Mouse (Mus musculus): ENCODE measurements around the gene Tlr2.
"Not testable (repeated sequence)": the region's sequence is repeated elsewhere in the genome, so short reads cannot be mapped to it uniquely, and the experiment has no call there.

Gene Tlr2

DNA sequence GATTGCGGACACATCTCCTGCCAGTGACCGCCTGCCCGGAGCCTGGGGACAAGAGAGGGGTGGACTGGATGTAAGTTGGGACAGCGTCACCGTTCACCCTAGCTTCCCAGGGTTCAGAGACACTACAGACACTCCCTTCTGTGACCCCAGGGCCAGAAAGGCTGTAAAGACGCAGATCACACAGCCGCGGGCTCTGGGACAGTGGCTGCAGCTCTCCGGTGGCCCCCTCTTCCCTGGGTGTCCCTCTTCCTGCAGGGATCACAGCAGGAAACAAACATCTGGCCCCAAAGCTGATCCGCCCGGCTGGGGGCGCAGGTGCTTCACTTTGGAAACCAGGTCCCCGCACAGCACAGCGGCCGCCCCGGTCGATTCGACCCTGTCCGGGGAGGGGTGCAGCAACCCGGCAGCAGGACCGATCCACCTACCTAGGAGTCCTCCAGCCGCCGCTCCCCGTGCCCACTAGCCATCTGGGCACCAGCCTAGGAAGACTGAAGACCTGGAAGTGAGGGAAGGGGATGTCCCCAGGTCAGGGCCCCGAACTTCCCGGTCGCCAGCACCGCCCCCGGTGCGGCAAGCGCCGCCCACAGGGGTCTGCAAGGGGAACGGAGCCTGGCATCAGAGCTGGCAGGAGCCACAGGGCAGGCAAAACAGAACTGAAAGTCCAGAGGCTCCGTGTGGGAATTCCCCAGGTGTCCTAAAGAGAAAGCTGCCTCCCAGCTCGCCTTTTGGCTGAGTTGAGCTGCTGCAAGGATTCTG lies at the start of gene Tlr2:
Gene Tlr2, minus strand, starts transcription at position 673 of the 756 bp plus-strand sequence.
- peak in 1 of 2 experiments; percentile 34 for DNase-seq (ENCODE audit: low spot score in 2 of 2)

DNA sequence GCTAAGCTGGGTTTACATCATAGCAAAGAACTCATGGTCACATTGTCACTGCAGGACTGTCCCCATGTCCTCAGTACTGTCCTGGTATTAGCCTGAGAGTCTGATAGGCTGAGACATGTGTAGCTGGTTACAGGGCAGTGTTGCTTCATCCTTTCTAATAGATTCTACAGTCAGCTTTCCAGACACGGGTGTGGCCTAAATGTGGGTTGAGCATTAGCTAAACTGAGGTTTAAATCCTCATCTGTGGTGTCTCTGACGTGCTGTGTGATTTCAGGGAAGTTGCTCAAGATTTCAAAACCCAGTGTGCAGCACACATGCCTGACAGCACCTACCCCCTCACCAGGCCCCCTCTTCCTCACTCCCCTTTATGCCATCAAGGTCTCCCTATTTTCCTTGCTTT lies 43.6 kb upstream of the Tlr2 start:
- no peak for DNase-seq (ENCODE audit: low spot score in 2 of 2)

DNA sequence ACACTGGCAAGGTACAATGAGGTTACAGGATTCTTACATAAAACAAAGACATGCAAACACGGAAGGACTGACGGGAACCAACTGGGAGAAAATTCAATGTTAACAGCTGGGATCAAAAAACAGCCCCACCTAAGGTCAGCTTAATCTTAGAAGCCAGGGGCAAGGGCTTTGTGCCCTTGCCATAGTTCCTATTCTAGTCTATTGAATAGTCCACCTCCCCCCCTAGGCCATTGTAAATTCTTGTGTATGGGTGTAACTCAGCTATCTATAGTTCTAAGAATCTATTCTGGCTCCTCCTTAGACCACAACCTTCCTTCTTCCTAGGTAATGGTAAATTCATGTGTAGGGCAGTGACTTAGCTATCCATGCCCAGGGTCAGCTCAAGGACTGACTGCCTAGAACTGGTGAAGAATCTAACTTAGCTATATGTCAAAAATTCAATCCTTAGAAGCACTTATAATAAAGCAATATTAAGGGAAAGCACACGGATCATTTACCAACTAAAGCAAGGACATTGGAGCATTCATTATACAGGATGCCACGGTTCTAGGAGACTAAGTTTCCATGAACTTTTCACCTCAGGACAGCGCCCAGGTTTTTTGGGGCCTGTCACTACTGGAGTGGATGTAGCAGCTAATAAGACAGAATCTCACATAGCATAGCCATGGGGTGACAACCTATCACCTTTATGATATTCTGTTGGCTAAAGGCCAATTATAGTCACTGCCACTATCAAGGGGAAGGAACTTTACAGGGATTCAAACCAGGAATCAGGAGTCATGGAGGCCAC lies 37.9 kb upstream of the Tlr2 start:
- DNase-seq (ENCODE audit: low spot score in 2 of 2), result not testable (repeated sequence)

DNA sequence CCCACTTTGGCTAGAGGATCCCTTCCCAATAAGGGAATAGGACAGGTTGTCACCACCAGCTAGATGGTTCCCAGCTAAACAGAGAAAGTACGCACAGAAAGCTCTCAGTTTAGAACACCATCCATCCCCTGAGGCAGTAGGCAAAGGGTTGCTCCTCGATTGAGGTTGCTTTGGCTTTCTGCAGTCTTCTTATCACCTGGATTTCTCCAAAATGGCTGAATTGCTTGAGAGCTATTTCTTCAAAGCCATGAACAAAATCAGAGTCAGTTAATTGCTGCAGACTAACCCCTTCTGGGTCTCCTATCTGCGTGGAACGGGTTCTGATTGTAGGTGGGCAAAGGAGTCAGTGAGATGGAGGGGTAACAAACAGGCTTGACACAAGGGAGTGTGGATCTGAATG lies 37.2 kb upstream of the Tlr2 start:
- no peak for DNase-seq (ENCODE audit: low spot score in 2 of 2)

DNA sequence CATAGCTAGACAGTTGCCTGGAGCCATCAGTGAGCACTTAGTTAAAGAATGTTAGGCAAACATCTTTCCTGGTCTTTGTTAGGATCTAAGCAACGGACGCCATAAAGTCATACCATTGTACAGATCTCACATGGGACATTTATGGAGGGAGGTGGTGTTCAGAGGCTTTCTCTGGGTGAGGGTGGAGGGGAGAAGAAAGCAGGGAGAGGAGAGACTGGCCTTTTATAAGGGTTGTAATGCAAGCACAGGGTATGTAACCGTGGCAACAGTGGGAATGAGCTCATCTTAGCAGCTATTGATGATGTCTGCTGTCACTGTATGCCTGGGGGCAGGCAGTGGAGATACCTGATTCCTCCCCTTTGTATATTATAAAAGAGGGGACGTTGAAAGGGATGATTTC lies 34.7 kb upstream of the Tlr2 start:
- no peak for DNase-seq (ENCODE audit: low spot score in 2 of 2)

GRCm38 (mm10) chr3:83875078-83875477 lies 33.5 kb upstream of the Tlr2 start:
- not testable (repeated sequence) for DNase-seq (ENCODE audit: low spot score in 2 of 2)

DNA sequence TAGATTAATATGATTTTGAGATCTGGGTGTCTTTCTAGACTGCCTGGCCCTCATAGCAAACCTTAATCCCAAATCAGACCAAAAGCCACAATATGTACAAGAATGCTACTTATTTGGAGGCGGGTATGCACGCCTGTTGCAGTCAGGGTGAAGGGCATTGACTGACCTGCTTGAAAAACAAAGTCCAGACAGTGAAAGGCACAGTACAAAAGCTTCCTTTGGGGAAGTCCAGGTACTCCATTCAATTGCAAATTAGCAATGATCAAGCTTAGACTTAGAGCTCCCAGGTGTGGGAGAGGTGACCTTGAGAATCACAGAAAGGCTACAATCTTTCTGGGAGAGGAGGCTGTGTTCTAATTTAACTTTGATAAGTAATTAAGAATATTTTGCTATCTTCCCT lies 31.3 kb upstream of the Tlr2 start:
- DNase-seq (ENCODE audit: low spot score in 2 of 2), result not testable (repeated sequence)

- DNase-seq (ENCODE audit: low spot score in 2 of 2), result not testable (repeated sequence)
Measured at GRCm38 (mm10) chr3:83871962-83872361, 30.4 kb upstream of the Tlr2 start.

GRCm38 (mm10) chr3:83871559-83871958 lies 30.0 kb upstream of the Tlr2 start:
- DNase-seq (ENCODE audit: low spot score in 2 of 2), result not testable (repeated sequence)

GRCm38 (mm10) chr3:83869776-83870175 lies 28.2 kb upstream of the Tlr2 start:
- no peak for DNase-seq (ENCODE audit: low spot score in 2 of 2)

GRCm38 (mm10) chr3:83867026-83867425 lies 25.5 kb upstream of the Tlr2 start:
- DNase-seq (ENCODE audit: low spot score in 2 of 2), result not testable (repeated sequence)

GRCm38 (mm10) chr3:83865216-83865615 lies 23.6 kb upstream of the Tlr2 start:
- DNase-seq (ENCODE audit: low spot score in 2 of 2), result no peak

GRCm38 (mm10) chr3:83864064-83864548 lies 22.5 kb upstream of the Tlr2 start:
- no peak for DNase-seq (ENCODE audit: low spot score in 2 of 2)

- DNase-seq (ENCODE audit: low spot score in 2 of 2), result peak; percentile 27 to 52
Measured at GRCm38 (mm10) chr3:83862956-83863355, 21.4 kb upstream of the Tlr2 start.

DNA sequence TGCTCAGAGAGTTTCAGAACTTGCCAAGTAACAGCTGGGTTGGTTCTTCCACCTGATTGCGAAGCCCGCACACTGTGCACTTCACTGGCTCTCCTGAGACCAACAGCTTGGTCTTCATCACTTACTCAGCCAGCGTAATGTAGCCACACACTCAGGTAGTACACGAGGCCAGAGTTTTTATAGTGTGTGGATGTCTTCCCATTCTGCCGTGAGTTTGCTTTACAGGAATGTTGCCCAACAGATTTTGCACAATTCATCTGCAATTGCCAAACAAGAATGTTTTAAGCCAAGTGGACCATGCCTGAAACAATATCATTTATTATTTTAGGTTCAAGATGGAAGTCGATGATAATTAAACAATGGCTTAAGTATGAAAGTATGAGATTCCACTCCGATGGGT lies 18.0 kb upstream of the Tlr2 start:
- DNase-seq (ENCODE audit: low spot score in 2 of 2), result no peak

GRCm38 (mm10) chr3:83859071-83859470 lies 17.5 kb upstream of the Tlr2 start:
- DNase-seq (ENCODE audit: low spot score in 2 of 2), result no peak

GRCm38 (mm10) chr3:83857621-83858020 lies 16.1 kb upstream of the Tlr2 start:
- DNase-seq (ENCODE audit: low spot score in 2 of 2), result no peak

DNA sequence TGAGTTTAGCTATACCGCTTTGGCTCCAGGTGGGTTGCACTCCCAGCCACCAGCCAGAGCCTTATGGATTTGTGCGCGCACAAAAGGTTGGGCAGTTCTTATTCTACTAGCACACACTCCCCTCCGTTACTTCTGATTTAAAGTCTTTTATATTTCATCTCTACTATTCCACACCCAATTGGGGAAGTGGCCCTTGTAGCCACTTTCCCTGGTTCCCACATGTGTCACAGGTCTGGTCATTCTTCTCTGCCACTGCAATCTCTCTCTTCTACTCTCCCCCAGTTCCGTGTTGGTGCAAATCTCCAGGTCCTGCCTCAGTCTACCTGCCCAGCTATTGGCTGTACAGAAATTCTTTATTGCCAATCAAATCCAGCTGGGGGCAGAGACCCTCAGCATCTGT lies 14.1 kb upstream of the Tlr2 start:
- no peak for DNase-seq (ENCODE audit: low spot score in 2 of 2)

DNA sequence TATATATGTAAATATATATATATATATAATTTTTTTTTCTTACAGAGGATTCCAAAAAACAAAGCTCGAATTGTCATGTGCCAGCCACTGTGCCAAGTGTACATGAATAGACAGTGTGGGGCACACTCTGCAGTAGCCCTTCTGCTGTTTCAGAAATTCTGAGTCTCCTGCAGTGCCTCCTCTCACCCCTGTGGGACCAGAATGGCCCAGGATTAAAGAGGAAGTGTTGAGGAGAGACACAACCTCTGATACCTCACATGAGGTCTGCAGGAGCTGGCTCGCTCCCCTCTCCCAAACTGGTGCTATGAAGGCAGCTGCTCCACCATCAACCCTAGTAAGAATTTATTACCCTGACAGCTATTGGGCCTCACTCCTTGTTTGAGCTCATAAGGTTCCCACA lies 7.8 kb upstream of the Tlr2 start:
- DNase-seq (ENCODE audit: low spot score in 2 of 2), result no peak

GRCm38 (mm10) chr3:83844766-83845520 lies 3.4 kb upstream of the Tlr2 start:
- no peak for DNase-seq (ENCODE audit: low spot score in 2 of 2)

GRCm38 (mm10) chr3:83839477-83839876 lies 2.1 kb downstream of the Tlr2 start:
- no peak for DNase-seq (ENCODE audit: low spot score in 2 of 2)

GRCm38 (mm10) chr3:83836685-83837084 lies 4.9 kb downstream of the Tlr2 start:
- no peak for DNase-seq (ENCODE audit: low spot score in 2 of 2)

All from frontal cortex, postnatal 10 days (tissue).